Mouse (Mus musculus) cerebral cortex, adult 2 months (tissue): ENCODE results near the gene Rab17.

Source experiments
- WGBS: fragments of 180-500 bp; shearing (Covaris S2); methylation state at CpG from one replicate; pipeline ENCODE4 v1.1.7; 2018; 5-methylcytosine and 5-hydroxymethylcytosine counted together

Rab17 gene

DNA sequence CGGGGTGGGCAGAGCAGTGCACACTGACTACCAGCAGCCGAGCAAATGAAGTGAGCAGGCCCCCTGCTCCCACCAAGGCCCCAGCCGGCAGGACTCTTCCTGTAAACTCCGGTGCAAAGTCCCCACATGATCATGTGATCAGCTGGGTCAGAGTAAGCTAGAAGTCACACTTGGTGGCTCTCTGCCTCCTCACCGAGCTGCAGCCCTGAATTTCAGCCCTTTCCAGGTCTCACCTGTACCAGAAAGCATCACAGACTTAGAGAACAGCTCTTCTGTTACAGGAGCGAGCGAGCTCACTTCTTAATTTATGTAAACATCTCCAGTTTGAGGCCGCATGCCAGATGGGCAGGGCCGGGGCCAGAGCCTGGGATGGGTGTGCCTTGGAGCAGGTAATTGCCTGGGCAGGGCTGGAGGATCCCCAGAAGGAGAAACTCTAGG is at the start of gene Rab17:
Gene Rab17 (minus strand): TSS at position 315 of the 438 bp plus-strand sequence.
- 56% methylated on average over 9 of the region's 9 CpGs for WGBS

DNA sequence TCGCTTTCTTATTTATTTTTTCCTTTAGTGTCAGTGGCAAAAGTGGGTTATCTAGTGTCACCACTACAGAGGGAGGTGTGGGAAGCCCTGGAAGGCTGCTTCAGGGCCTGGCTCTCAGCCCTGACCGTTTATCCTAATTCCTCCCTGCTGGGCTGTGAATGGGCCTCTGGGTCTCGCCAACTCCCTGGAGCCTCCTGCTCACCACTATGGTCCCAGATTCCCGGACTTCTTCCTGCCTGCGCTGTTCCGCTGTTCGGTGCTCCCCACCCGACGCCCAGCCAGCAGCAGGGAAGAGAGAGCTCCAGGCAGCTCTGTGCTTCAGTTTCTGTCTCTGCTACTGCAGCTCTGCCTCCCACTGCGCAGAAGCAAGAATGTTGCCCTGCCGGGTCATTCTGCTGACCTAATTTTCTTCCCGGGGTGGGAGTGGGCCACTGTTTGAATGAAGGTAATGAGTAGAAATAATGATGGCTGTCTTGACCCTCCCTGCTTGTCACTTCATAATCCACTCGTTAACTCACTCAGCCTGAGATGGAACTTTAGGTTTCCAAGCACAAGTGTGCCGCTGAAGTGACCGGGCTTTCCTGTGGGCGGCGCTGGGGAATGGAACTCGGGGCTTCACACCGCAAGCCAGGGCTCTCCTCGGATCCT is 47.8 kb upstream of the Rab17 start:
- 12% methylated on average over 20 of the region's 20 CpGs for WGBS

DNA sequence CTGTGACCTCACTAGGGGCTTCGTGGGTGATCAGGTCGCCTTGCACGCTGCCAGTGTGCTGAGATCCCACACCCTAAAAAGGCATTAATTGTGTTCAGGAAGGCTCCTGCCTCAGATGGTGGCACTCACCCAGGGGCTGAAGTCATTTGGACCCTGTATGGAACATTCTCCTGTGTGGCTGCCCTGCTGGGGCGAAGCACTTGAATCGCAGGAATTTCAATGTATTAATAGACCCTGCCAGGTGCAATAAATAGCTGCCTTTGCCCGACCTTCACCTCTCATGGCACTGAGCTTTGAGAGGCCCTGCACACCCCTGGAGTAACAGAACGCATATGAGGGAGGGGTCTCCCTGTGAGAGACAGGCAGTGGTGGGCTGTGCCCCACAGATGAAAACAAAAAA is 46.1 kb upstream of the Rab17 start:
- 75% methylated on average over 7 of the region's 7 CpGs for WGBS

DNA sequence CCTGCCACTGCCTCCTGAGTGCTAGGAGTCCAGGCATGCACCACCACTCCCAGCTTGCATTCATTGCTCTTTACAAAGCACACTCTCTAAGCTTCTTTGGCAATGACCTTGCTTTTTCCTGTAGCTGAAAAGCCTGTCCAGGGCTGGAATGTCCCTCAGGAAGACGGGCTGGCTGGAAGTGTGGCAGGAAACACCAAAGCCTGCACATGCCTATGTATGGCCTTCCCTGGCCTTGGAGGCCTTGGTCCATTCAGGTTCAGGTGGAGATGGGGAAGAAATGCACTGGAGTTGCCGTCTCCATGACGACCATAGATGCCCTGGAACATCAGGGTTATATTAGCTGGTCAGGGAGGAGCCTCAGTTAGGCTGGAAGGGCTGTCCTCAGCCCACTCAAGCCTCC is 44.3 kb upstream of the Rab17 start:
- WGBS, result 74% methylated on average over 3 of the region's 3 CpGs

DNA sequence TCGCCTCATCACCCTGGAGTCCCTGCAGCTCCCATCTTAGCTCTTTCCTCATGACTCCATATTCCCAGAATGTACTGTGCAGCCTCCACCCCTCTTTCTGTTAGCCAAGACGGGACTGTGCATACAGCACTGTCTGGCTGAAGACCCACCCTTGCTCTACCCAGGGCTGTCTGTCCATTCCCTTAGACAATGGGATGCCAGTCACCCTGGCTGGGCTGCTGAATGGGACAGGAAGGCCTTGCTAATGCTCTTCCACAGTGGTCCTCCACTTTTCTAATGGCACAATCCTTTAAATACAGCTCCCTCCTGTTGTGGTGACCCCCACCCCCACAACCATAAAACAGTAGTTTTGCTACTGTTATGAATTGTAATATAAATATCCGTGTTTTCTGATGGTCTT is 41.9 kb upstream of the Rab17 start:
- WGBS, result 81% methylated on average over 3 of the region's 3 CpGs

DNA sequence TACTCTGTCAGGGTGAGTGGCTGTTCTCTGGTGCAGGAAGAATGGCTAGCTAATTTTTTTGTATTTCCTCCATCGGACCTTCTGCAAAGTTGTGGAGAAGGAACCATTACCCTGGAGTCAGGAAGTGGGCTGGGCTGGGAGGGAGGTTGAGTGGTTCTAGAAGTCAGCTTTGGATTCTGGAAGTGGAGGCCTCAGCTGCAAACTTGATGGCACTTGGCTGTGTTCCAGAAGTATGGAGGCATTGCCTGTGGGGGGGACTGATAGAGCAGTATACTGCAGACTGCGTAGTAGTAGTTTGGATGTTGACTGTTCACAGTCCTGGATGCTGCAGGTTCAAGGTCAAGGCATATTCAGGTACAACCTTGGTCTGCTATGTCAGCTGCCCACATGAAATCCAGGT is 41.3 kb upstream of the Rab17 start:
- 87% methylated on average over 2 of the region's 2 CpGs for WGBS

DNA sequence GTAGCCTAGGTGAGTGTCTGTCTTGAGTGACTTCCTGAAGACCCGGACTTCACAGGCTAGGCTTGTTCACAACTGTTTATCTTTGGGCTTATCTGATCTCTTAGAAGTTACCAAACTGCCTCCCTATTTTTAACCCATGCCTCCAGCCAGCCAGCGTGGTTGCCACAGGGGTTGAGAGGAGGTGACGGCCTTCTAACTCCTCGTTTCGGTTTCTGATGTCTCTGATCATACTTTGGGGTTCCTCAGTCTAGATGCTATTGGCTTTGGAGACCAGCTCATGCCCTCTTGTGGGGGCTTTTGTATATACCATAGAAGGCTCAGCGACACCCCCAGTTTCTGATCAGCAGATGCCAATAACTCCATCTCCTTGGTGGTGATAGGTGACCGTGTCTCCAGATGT is 40.8 kb upstream of the Rab17 start:
- WGBS, result 84% methylated on average over 7 of the region's 7 CpGs

DNA sequence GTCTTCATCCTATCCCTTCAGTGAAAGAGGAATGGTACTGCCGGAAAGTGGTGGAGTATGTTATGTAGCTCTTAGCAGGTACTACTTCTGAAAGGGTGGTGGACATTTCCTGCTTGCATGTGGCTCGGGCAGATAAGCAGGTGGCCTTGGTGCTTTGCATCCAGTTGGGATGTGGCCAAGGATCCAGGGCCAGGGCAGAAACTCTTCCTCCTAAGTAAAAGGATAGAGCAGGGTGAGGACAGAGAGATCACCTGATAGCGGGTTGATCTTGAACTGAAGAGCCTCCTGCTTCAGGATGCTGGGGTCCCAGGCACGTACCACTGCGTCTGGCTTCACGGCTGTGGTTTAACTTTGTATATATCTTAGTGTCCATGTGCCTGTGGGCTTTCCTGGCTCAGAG is 39.8 kb upstream of the Rab17 start:
- WGBS, result 81% methylated on average over 6 of the region's 6 CpGs

DNA sequence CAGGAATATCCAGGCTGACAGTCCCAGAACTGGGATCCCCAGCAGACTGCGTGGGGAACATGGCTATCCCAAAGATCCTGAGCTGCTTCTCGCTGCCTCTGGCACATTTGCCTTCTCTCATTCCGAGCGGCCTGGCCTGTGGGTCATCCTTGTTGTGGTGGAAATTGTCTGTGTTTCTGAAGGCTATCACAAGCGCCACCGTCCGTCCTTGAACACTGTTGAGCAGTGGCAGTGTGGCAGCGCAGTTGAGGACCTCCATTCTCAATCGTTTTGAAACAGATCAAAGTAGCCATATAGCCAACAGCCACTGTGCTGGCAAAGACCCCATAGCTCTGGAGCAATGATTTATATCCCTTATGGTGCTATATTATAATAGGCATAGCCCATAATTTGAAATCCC is 39.3 kb upstream of the Rab17 start:
- whole genome bisulfite sequencing, result 86% methylated on average over 9 of the region's 9 CpGs

DNA sequence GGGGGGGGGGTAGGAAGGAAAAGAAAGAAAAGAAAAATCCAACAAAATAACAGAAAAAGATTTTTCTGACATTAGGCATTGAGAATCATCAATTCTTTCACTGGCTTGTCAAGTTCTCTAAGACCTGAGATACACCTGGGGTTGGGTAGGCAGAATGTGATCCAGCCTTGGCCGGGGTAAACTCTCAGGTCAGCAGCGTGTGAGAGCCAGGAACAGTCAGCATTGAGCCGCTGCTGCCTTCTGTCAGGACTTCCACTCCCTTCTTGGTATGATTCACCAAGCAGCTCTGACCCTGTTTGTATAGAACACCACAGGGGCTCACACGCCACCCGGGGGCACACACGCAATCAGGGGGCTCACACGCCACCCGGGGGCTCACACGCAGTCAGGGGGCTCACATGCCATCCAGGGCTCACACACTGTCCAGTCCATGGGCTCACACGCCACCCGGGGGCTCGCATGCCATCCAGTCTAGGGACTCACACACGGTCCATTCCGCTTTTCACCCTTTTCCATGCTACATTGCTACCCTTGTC is 38.8 kb upstream of the Rab17 start:
- 94% methylated on average over 14 of the region's 14 CpGs for WGBS

DNA sequence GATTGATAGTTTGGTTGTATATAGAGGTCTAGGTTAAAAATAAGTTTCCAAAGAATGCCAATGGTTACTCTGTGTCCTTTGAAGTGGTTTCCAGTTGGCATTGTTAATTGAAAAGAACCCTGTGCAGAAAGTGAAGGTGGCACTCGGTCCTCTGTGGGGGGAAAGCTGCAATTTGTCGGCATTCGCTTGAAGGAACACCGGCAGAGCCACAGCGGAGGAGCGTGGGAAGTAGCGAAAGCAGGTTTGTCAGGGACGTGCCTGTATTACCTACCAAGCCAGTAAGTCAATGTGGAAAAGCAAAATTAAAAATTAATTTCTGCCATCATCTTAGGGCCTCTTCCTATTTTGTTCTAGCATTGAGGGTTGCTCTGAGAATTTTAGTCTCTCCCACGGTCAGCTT is 37.2 kb upstream of the Rab17 start:
- 78% methylated on average over 9 of the region's 9 CpGs for WGBS

DNA sequence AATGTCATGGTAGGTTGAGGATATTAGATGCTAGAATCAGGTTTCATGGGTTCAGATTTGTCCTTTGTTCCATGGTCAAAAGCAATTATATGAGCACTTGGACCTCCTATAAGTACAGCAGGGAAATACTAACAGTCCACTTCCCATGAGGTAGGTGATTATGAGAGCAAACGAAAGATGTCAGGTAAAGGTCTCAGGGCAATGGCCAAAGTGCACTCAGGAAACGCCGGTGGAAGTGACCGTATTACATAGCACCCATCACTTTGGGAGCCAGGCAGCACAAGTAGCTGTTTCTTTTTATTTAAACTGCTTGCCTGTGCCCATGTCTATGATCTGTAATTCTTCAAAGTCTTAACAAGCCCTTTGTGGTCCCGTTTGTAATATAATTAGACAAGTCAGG is 36.6 kb upstream of the Rab17 start:
- WGBS, result 87% methylated on average over 5 of the region's 5 CpGs

DNA sequence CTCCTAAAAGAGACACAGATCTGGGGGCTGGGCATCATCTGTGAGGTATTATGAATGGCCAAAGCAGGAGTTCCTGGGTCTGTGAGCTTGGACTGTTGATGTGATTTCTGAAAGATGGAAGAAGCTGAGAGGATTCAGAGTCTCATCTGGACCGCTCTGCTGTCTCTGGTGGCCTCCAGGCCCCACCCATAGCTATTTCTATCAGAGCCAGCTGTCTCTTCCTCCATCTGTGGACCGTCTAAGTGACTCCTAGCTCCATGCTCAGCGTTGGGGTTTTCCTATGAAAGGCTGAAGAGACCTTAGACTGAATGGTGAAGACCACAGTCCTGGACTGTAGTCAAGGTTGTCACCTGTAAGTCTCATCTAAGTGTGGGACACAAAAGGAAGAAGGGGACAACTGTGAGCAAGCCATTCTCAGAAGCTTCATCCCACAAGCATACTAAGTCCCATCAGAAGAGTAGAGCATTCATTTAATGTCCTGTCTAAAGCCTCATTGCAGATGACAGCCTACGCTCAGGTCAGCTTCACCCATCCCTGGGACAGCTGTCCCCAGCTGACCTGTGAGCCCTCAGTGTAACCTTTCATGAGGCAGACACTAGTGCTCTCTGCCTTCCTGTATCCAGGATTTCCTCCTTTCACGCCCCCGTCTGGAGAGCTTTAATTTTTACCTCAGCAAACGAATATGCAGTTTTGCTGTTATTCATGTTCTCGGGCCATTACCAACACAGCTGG is 34.2 kb upstream of the Rab17 start:
- 69% methylated on average over 8 of the region's 8 CpGs for WGBS

DNA sequence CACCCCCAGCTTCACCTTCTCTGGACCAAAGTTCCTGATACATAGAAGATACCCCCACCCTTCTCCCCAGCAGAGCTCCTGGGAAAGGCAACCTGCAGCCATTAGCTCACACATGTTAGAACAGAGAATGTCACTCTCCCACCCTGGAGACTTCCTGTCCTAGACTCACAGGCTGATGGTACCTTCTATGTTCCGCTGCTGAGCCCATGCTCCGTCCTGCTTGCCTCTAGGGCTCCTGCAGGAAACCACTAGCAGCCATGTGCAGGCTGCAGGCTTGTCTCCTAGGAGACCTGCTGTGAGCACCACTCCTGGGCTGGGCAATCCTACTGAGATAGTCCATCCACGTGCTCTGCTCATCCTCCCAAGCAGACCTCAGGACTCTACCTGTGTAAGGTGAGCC is 33.2 kb upstream of the Rab17 start:
- WGBS, result 73% methylated on average over 3 of the region's 3 CpGs

DNA sequence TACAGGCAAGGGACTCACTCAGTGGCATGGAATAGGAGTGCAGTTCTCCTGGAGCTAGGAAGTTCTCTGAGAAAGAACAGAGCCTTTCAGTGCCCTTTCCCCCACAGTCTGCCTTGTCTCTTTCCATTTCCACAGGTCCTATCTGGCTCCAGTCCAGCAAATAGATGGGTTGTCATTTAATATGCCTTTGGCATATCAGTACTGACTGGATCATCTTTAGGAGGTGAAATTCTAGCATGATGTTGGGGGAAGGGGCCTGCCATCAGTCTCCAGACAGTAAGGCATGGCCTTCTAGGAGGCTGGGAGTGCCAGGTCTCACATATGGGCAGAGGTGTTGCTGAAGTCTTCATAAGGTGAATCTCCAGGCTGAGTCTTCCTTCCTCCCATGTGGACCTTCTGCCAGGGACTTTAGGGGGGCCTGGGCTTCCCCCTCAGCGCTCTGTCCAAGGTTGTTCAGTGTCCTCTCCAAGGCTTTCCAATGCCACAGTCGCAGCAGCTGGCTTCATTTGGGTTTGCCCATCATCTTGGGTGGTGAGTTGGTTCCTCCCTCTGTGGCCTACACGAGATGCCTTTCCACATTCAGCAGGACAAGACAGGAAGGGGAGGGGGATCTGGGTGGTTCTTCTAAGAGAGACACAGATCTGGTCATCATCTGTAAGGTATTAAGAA is 32.5 kb upstream of the Rab17 start:
- 83% methylated on average over 3 of the region's 3 CpGs for WGBS

DNA sequence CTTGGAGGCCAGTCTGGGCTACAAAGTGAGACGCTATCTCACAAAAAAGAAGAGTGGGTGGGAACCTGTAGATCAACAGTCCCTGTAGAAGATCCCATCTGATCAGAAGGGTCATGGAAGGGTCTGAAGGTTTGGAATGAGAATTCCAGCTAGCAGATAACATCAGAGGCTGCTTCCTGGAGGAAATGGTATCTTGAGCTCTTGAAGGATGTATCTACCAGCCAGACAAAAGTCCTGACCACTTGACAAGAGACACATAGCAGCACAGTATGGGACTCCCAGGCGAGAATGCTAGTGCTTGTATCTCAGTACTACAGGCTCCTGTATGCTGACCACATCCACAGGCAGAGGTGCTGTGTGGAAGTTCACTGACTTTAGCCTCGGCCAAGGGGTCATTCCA is 31.6 kb upstream of the Rab17 start:
- 92% methylated on average over 3 of the region's 3 CpGs for WGBS

DNA sequence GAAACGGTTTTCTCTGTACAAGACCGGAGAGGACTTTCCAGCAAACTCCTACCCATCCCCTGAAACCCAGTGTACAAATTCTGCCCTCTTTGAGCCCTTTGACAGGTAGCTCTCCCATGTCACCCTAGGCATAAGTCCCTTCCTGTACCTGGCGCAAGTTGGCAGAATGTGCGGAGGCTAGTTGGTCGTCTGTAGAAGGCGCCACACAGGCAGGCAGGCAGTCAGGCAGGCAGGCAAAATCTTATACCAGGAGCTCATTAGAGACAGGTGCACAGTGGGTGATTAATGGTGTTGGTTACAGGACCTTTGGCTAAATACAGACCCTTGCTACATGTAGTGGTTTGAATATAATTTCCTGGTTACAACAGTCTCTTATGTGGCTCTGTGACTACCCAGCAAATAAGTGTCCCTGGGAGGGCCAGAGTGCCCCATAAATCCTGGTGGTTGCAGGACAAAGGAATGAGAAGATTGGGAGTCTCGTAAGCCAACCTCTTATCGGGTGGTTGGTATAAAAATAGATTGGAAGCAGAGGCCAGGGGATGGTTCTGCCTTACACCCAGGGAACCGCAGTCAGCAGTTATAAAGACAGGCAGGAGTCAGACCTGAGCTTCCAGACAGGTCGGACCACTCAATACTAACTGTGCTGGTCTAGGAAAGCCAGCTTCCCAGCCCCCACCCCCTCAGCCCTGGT is 30.6 kb upstream of the Rab17 start:
- WGBS, result 50% methylated on average over 10 of the region's 10 CpGs

DNA sequence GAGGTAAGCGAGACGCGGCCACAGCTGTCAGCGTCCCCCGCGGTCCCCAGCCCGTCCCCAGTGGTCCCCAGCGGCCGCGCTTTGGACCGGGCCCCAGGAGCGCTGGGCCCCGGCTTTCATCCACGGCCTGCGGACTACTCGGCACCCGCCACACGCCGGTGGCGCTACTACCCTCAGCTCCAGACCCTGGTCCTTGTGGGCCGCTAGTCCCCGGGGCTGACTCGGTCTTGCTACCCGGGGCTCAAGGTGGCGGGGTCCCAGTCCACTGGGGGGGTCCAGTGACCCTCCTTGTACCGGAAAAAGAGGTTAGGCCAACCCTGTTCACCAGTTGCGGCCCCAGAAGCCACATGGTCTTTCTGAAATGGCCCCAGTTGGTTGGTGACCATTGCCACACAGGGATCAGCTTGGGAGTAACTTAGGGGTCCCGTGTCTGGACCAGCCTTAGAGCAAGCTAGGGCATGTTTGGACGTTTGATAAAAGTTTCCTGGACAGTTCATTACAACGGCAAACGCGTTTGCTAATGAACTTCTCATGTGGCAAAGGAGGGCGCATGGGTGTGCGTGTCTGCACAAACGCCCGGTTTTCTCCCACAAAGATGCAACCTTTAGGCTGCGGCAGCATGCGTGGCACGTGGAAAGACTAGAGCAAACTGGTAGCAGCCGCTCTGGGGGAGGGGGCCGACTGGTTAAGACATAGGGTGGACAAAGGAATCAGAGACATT is 29.6 kb upstream of the Rab17 start:
- under 1% methylated on average over 41 of the region's 41 CpGs for WGBS

DNA sequence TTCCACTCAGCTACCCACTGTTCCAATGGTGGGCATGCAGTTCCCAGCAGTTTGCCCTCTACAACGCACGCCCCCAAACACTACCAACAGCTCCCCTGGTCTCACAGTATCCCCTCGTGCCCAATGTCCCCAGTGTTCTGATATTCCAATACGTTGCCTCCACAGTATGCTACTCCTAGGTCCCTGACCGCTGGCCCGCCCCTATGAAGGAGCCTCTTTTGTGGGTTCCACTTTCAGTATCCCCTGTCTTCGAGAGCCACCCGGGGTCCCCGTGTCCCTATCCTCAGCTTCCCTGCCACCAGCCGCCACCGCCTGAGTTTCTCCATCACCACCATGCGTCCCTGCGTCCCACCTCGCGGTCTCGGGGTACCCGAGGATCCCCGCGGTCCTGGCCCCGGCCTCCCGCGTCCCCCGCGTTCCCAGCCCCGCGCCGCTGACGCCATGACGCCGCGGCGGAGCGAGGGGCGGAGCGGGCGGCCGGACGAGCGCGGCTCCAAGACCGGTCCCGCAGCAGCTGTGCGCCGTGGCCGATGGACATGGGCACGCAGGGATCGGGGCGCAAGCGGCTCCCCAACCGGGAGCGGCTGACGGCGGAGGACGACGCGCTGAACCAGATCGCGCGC is 28.9 kb upstream of the Rab17 start, which contains the start of gene Lrrfip1:
Gene Lrrfip1 (plus strand): TSS at position 470 of the 623 bp plus-strand sequence.
- 2% methylated on average over 59 of the region's 59 CpGs for WGBS

DNA sequence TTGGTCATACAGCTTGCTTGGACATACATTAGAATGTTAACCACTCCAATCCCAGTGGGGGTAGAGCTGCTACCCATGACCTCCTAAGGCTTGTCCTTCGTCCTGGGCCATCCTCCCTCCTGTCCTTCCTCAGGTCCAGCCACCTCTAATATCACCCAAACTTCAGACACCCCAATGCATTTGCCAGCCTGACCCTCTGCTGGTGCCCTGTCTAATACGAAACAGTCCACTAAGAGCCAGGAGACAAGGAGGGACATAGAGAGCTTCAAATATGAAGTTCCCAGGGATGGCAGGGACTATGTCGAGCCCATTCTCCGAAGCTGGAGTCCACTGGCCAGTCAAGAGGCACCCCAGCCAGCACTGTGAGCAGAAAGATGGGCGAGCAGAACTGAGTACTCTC is 28.2 kb upstream of the Rab17 start:
- 87% methylated on average over 5 of the region's 5 CpGs for WGBS

DNA sequence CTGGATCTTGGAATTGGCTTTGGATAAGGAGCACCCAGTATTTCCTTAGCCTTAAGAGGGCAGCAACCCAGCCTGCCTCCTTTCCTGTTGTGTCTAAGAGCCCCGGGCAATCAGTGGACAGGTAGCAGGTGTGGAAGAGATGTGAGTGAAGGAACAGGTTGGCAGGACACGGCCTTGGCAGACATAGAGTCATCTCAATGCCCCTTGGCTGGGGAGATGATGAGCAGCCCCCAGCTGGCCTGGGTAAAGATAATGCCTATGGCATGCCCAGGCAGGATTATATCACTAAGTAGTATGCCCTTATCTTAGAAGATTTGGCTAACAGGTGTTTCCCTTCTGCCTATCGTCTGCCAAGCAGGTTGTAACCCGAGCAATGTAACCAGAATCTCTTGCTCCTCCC is 27.7 kb upstream of the Rab17 start:
- WGBS, result 80% methylated on average over 4 of the region's 4 CpGs
